Mouse (Mus musculus): ENCODE data around the gene Sf3b3. TPM values are rescaled to one million over a fixed set of nuclear protein-coding genes. Genes with fewer than 3 reads are reported as not detected.

The Sf3b3 gene
- polyA plus RNA-seq, 1 experiment from 2014 or later = 238 TPM

- no peak for DNase-seq (ENCODE audit: low spot score)
- H3K9me3 ChIP-seq (replicated peaks) = no peaks in the 10 kb centered on the region
- H3K27ac ChIP-seq = no peak overlapping the region
- no peaks in the 10 kb centered on the region for H3K36me3 ChIP-seq
- no peaks in the 10 kb centered on the region for H3K27me3 ChIP-seq (ENCODE audit: low read depth, poor library complexity, severe bottlenecking)
- H3K4me3 ChIP-seq = no peak overlapping the region
- no peaks in the 10 kb centered on the region for H3K4me1 ChIP-seq
- 87% methylated on average over 6 of the region's 6 CpGs for WGBS
These were observed 71.9 kb downstream of the Sf3b3 start for GRCm38 (mm10) chr8:110774725-110775124.

- H3K9me3 ChIP-seq (replicated peaks) = no peaks in the 10 kb centered on the region
- H3K27me3 ChIP-seq (ENCODE audit: low read depth, poor library complexity, severe bottlenecking) = no peaks in the 10 kb centered on the region
- H3K36me3 ChIP-seq = no peaks in the 10 kb centered on the region
- H3K4me1 ChIP-seq = no peaks in the 10 kb centered on the region
- no peak for DNase-seq (ENCODE audit: low spot score)
- no peak overlapping the region for H3K4me3 ChIP-seq
- 86% methylated on average over 3 of the region's 3 CpGs for WGBS
- no peak overlapping the region for H3K27ac ChIP-seq
These were observed 72.5 kb downstream of the Sf3b3 start for GRCm38 (mm10) chr8:110774047-110774446.

- H3K9me3 ChIP-seq (replicated peaks) = no peaks in the 10 kb centered on the region
- H3K36me3 ChIP-seq = no peaks in the 10 kb centered on the region
- no peak overlapping the region for H3K27ac ChIP-seq
- no peaks in the 10 kb centered on the region for H3K27me3 ChIP-seq (ENCODE audit: low read depth, poor library complexity, severe bottlenecking)
- no peak for DNase-seq (ENCODE audit: low spot score)
- no peaks in the 10 kb centered on the region for H3K4me1 ChIP-seq
- H3K4me3 ChIP-seq = no peak overlapping the region
- 88% methylated on average over 7 of the region's 7 CpGs for WGBS
These were observed 74.1 kb downstream of the Sf3b3 start for GRCm38 (mm10) chr8:110772452-110772851.

GRCm38 (mm10) chr8:110767261-110767660 lies 79.3 kb downstream of the Sf3b3 start:
- H3K9me3 ChIP-seq (replicated peaks) = no peaks in the 10 kb centered on the region
- DNase-seq (ENCODE audit: low spot score) = no peak
- no peaks in the 10 kb centered on the region for H3K4me1 ChIP-seq
- 87% methylated on average over 6 of the region's 6 CpGs for WGBS
- no peak overlapping the region for H3K27ac ChIP-seq
- H3K27me3 ChIP-seq (ENCODE audit: low read depth, poor library complexity, severe bottlenecking) = no peaks in the 10 kb centered on the region
- H3K4me3 ChIP-seq = no peak overlapping the region
- no peaks in the 10 kb centered on the region for H3K36me3 ChIP-seq

GRCm38 (mm10) chr8:110764671-110765070 lies 81.9 kb downstream of the Sf3b3 start:
- Histone ChIP-seq H3K27me3 (ENCODE audit: low read depth, poor library complexity, severe bottlenecking) (no peaks in the 10 kb centered on the region), H3K4me1 (no peaks in the 10 kb centered on the region), H3K9me3 (replicated peaks) (no peaks in the 10 kb centered on the region), H3K4me3 (no peak overlapping the region), H3K27ac (no peak overlapping the region), H3K36me3 (no peaks in the 10 kb centered on the region)
- DNase-seq (ENCODE audit: low spot score) = no peak
- whole genome bisulfite sequencing = 88% methylated on average over 3 of the region's 3 CpGs

- Histone ChIP-seq H3K4me3 (no peak overlapping the region), H3K4me1 (no peaks in the 10 kb centered on the region), H3K36me3 (no peaks in the 10 kb centered on the region), H3K27me3 (ENCODE audit: low read depth, poor library complexity, severe bottlenecking) (no peaks in the 10 kb centered on the region), H3K9me3 (replicated peaks) (no peaks in the 10 kb centered on the region), H3K27ac (no peak overlapping the region)
- 79% methylated on average over 6 of the region's 6 CpGs for WGBS
- DNase-seq (ENCODE audit: low spot score) = no peak
These were observed 84.6 kb downstream of the Sf3b3 start for GRCm38 (mm10) chr8:110761988-110762387.

GRCm38 (mm10) chr8:110761185-110761584 lies 85.4 kb downstream of the Sf3b3 start:
- 64% methylated on average over 5 of the region's 5 CpGs for WGBS
- H3K27me3 ChIP-seq (ENCODE audit: low read depth, poor library complexity, severe bottlenecking) = no peaks in the 10 kb centered on the region
- H3K4me1 ChIP-seq = no peaks in the 10 kb centered on the region
- H3K4me3 ChIP-seq = no peak overlapping the region
- H3K27ac ChIP-seq = no peak overlapping the region
- no peaks in the 10 kb centered on the region for H3K36me3 ChIP-seq
- DNase-seq (ENCODE audit: low spot score) = no peak
- H3K9me3 ChIP-seq (replicated peaks) = no peaks in the 10 kb centered on the region

GRCm38 (mm10) chr8:110760280-110760940 lies 86.2 kb downstream of the Sf3b3 start:
- Histone ChIP-seq H3K4me3 (no peak overlapping the region), H3K4me1 (no peaks in the 10 kb centered on the region), H3K36me3 (no peaks in the 10 kb centered on the region), H3K9me3 (replicated peaks) (no peaks in the 10 kb centered on the region), H3K27me3 (ENCODE audit: low read depth, poor library complexity, severe bottlenecking) (no peaks in the 10 kb centered on the region), H3K27ac (no peak overlapping the region)
- no peak for DNase-seq (ENCODE audit: low spot score)
- WGBS = 70% methylated on average over 7 of the region's 7 CpGs

Other genes starting within 250 kb of the Sf3b3 start
- gene Vac14, start 228.2 kb downstream of the Sf3b3 start, polyA plus RNA-seq (2016; fragmentation: Nextera tagmentation; extraction: Ambion mirVana) = 30.8 and 32.3 TPM in 2 replicates
- gene Mtss1l, start 125.3 kb downstream of the Sf3b3 start, polyA plus RNA-seq (2016; fragmentation: Nextera tagmentation; extraction: Ambion mirVana) = 7.8 and 8.8 TPM in 2 replicates
- gene Il34, start 40.9 kb downstream of the Sf3b3 start, polyA plus RNA-seq (2016; fragmentation: Nextera tagmentation; extraction: Ambion mirVana) = 0.15 TPM in 1 of 2 replicates, not detected in the other
- 75.8 and 87.0 TPM in 2 replicates for gene Cog4, start 187 bp downstream of the Sf3b3 start, polyA plus RNA-seq (2016; fragmentation: Nextera tagmentation; extraction: Ambion mirVana)
- 15.9 and 17.8 TPM in 2 replicates for gene Fuk, start 55.7 kb upstream of the Sf3b3 start, polyA plus RNA-seq (2016; fragmentation: Nextera tagmentation; extraction: Ambion mirVana)
- gene St3gal2, start 73.1 kb upstream of the Sf3b3 start, polyA plus RNA-seq (2016; fragmentation: Nextera tagmentation; extraction: Ambion mirVana) = 42.2 and 42.7 TPM in 2 replicates
- gene Ddx19a, start 151.0 kb upstream of the Sf3b3 start, polyA plus RNA-seq (2016; fragmentation: Nextera tagmentation; extraction: Ambion mirVana) = 24.0 and 24.6 TPM in 2 replicates
- 6.5 and 9.0 TPM in 2 replicates for gene Ddx19b, start 185.0 kb upstream of the Sf3b3 start, polyA plus RNA-seq (2016; fragmentation: Nextera tagmentation; extraction: Ambion mirVana)
- 79.0 and 81.8 TPM in 2 replicates for gene Aars, start 186.4 kb upstream of the Sf3b3 start, polyA plus RNA-seq (2016; fragmentation: Nextera tagmentation; extraction: Ambion mirVana)
- 21.5 and 36.6 TPM in 2 replicates for gene Exosc6, start 209.6 kb upstream of the Sf3b3 start, polyA plus RNA-seq (2016; fragmentation: Nextera tagmentation; extraction: Ambion mirVana)
- not detected in 2 replicates for gene Clec18a, start 245.6 kb upstream of the Sf3b3 start, polyA plus RNA-seq (2016; fragmentation: Nextera tagmentation; extraction: Ambion mirVana)
- 10.2 and 13.3 TPM in 2 replicates for gene Pdpr, start 247.8 kb upstream of the Sf3b3 start, polyA plus RNA-seq (2016; fragmentation: Nextera tagmentation; extraction: Ambion mirVana)